Mouse (Mus musculus) spleen, adult 2 months (tissue): Measurements from ENCODE around the gene Vezt. TPM values are rescaled to one million over a fixed set of nuclear protein-coding genes. Genes with fewer than 3 reads are reported as not detected.

Source experiments
- DNase-seq, 2 experiments: peaks; one replicate each; pipeline versions ENCODE4 v3.0.0 to v3.0.0-alpha.2; 2012 to 2021; ENCODE audit warnings: low spot score in 2 of 2, low read depth in 1 of 2
- H3K27ac ChIP-seq: fragments of 200-500 bp; 2 replicates; pipeline ENCODE4 v1.5.1; 2012; ENCODE audit warnings: low read length, inconsistent platforms; ENCODE audit not compliant: insufficient read depth
- H3K27me3 ChIP-seq: fragments of 200-500 bp; 2 replicates; pipeline ENCODE4 v1.6.1; 2012; ENCODE audit warnings: mild to moderate bottlenecking, moderate library complexity, low read length, inconsistent platforms; ENCODE audit not compliant: control insufficient read depth, insufficient read depth
- H3K36me3 ChIP-seq: fragments of 200-500 bp; 2 replicates; pipeline ENCODE4 v1.6.1; 2012; ENCODE audit warnings: mild to moderate bottlenecking, low read length, inconsistent platforms; ENCODE audit not compliant: control insufficient read depth, insufficient read depth
- H3K4me1 ChIP-seq: fragments of 200-500 bp; 2 replicates; pipeline ENCODE4 v1.6.1; 2011; ENCODE audit warnings: inconsistent platforms; ENCODE audit not compliant: control insufficient read depth, insufficient read depth, insufficient read length
- H3K4me3 ChIP-seq: fragments of 200-500 bp; 2 replicates; pipeline ENCODE4 v1.5.1; 2011; ENCODE audit warnings: mild to moderate bottlenecking, inconsistent platforms; ENCODE audit not compliant: insufficient read depth, insufficient read length; ENCODE audit errors: extremely low read depth
- CTCF ChIP-seq: fragments of 200-500 bp; IDR thresholded peaks from 2 replicates; pipeline ENCODE4 v1.5.1; 2011; ENCODE audit warnings: mild to moderate bottlenecking, inconsistent platforms; ENCODE audit not compliant: insufficient read depth, insufficient read length, insufficient replicate concordance; ENCODE audit errors: extremely low read depth
- POLR2A ChIP-seq: fragments of 200-500 bp; IDR thresholded peaks from 2 replicates; pipeline ENCODE4 v1.6.1; 2011; ENCODE audit warnings: low read depth, low read length, inconsistent platforms
- WGBS: fragments of 180-500 bp; shearing (Covaris S2); methylation state at CpG from one replicate; pipeline ENCODE4 v1.1.7; 2018; 5-methylcytosine and 5-hydroxymethylcytosine counted together
- polyA plus RNA-seq: library from polyadenylated mRNA; depleted of rRNA; stranded (reverse); fragments of >200 nt; gene quantifications from 2 replicates; pipeline ENCODE4 v1.2.3, GENCODE M21; 2012

The Vezt gene
- polyA plus RNA-seq, 1 experiment, result 4.8 TPM

- Histone ChIP-seq H3K36me3 (peaks cover 2% of the 10 kb centered on the region; the same call in 1 of the 2 replicates), H3K27me3 (no peaks in the 10 kb centered on the region), H3K27ac (no peak overlapping the region), H3K4me3 (no peak overlapping the region), H3K4me1 (no peaks in the 10 kb centered on the region)
- TF ChIP-seq CTCF, result no peak
- WGBS, result 83% methylated on average over 3 of the region's 3 CpGs
- DNase-seq, result no peak
These were observed 25.5 kb downstream of the Vezt start for GRCm38 (mm10) chr10:94009991-94010679.

GRCm38 (mm10) chr10:94008356-94008755, 27.3 kb downstream of the Vezt start:
- no peaks in the 10 kb centered on the region for H3K27me3 ChIP-seq
- no peak overlapping the region for H3K27ac ChIP-seq
- H3K36me3 ChIP-seq, result peaks cover 4% of the 10 kb centered on the region; the same call in 1 of the 2 replicates
- no peak for TF ChIP-seq CTCF
- no peak for TF ChIP-seq POLR2A
- 89% methylated on average over 2 of the region's 2 CpGs for WGBS
- no peak overlapping the region for H3K4me3 ChIP-seq
- H3K4me1 ChIP-seq, result no peaks in the 10 kb centered on the region
- DNase-seq, result no peak

GRCm38 (mm10) chr10:94000223-94000622, 35.4 kb downstream of the Vezt start:
- Histone ChIP-seq H3K4me1 (no peaks in the 10 kb centered on the region), H3K4me3 (no peak overlapping the region), H3K36me3 (peaks cover 29% of the 10 kb centered on the region), H3K27me3 (no peaks in the 10 kb centered on the region), H3K27ac (no peak overlapping the region)
- 66% methylated on average over 10 of the region's 10 CpGs for WGBS
- no peak for TF ChIP-seq CTCF
- no peak for TF ChIP-seq POLR2A
- DNase-seq, result no peak

GRCm38 (mm10) chr10:93999357-93999756, 36.3 kb downstream of the Vezt start:
- Histone ChIP-seq H3K4me1 (no peaks in the 10 kb centered on the region), H3K36me3 (peaks cover 29% of the 10 kb centered on the region), H3K27me3 (no peaks in the 10 kb centered on the region), H3K27ac (no peak overlapping the region), H3K4me3 (no peak overlapping the region)
- no peak for DNase-seq
- TF ChIP-seq POLR2A (no peak), CTCF (no peak)
- 80% methylated on average over 1 of the region's 1 CpGs for WGBS

GRCm38 (mm10) chr10:93995100-93995499, 40.5 kb downstream of the Vezt start:
- no peak for DNase-seq
- no peak overlapping the region for H3K27ac ChIP-seq
- no peak for TF ChIP-seq CTCF
- no peak for TF ChIP-seq POLR2A
- WGBS, result 95% methylated on average over 1 of the region's 1 CpGs
- H3K36me3 ChIP-seq, result peaks cover 20% of the 10 kb centered on the region
- H3K27me3 ChIP-seq, result no peaks in the 10 kb centered on the region
- H3K4me1 ChIP-seq, result no peaks in the 10 kb centered on the region
- no peak overlapping the region for H3K4me3 ChIP-seq

GRCm38 (mm10) chr10:93994136-93994535, 41.5 kb downstream of the Vezt start:
- no peaks in the 10 kb centered on the region for H3K27me3 ChIP-seq
- H3K27ac ChIP-seq, result no peak overlapping the region
- no peak for DNase-seq
- 96% methylated on average over 10 of the region's 10 CpGs for WGBS
- H3K4me1 ChIP-seq, result no peaks in the 10 kb centered on the region
- TF ChIP-seq CTCF, result no peak
- no peak for TF ChIP-seq POLR2A
- H3K36me3 ChIP-seq, result peaks cover 17% of the 10 kb centered on the region
- no peak overlapping the region for H3K4me3 ChIP-seq

- Histone ChIP-seq H3K4me3 (no peak overlapping the region), H3K27ac (no peak overlapping the region), H3K36me3 (peaks cover 7% of the 10 kb centered on the region; the same call in 1 of the 2 replicates), H3K4me1 (no peaks in the 10 kb centered on the region), H3K27me3 (no peaks in the 10 kb centered on the region)
- DNase-seq, result no peak
- TF ChIP-seq CTCF (no peak), POLR2A (no peak)
These were observed 50.3 kb downstream of the Vezt start for GRCm38 (mm10) chr10:93985357-93985756.
